In genomic region chr9:42573180-42573579, GRCm38 (mm10) we compare ENCODE assay signal across 8 mouse cellular contexts.
DNase-seq lines count a peak whose midpoint lies in the region; ATAC-seq and TF ChIP-seq lines count a peak whose summit lies in the region.

No protein-coding gene starts in this region.

- no peak for TF ChIP-seq EP300 in liver, postnatal 0 days (IDR thresholded peaks at IDR 0.05; ENCODE audit: low read depth)

- peak; percentile 77 for ATAC-seq in kidney, embryonic 16.5 days (ENCODE audit: low FRiP score, low TSS enrichment)
- ATAC-seq in liver, postnatal 0 days = no peak
- peak; percentile 76 for ATAC-seq in neural tube, embryonic 15.5 days (ENCODE audit: low FRiP score)

- no peak overlapping the region for H3K4me3 ChIP-seq in C2C12 (ENCODE audit: insufficient read depth, poor library complexity, severe bottlenecking)
- no peak overlapping the region for H3K4me3 ChIP-seq in kidney, embryonic 16.5 days (ENCODE audit: low read length)
- no peak overlapping the region for H3K4me3 ChIP-seq in liver, postnatal 0 days (ENCODE audit: low read depth, low read length)
- H3K4me3 ChIP-seq in neural tube, embryonic 15.5 days (replicated peaks) = no peak overlapping the region

- DNase-seq in adrenal gland, adult 8-10 months = peak; percentile 17
- DNase-seq in embryo, embryonic 11.5 days (ENCODE audit: low read depth, low spot score) = peak; percentile 57
- DNase-seq in heart, adult 9 months (ENCODE audit: low spot score in 2 of 2) = peak; percentile 3 to 4
- peak; percentile 64 for DNase-seq in liver, postnatal 0 days
- peak; percentile 48 for DNase-seq in thymus, postnatal 25 days

- H3K9ac ChIP-seq in kidney, embryonic 16.5 days (replicated peaks; ENCODE audit: low read length) = no peak overlapping the region
- no peak overlapping the region for H3K9ac ChIP-seq in liver, postnatal 0 days (replicated peaks)
- no peak overlapping the region for H3K9ac ChIP-seq in neural tube, embryonic 15.5 days (replicated peaks)

- H3K9me3 ChIP-seq in kidney, embryonic 16.5 days (ENCODE audit: low read length) = no peaks in the 10 kb centered on the region
- no peaks in the 10 kb centered on the region for H3K9me3 ChIP-seq in liver, postnatal 0 days (ENCODE audit: low read length)
- H3K9me3 ChIP-seq in neural tube, embryonic 15.5 days (replicated peaks) = no peaks in the 10 kb centered on the region

- H3K79me3 ChIP-seq in C2C12 (ENCODE audit: low read depth) = no peaks in the 10 kb centered on the region

- peaks cover 17% of the 10 kb centered on the region for H3K27me3 ChIP-seq in C2C12 (ENCODE audit: control insufficient read depth, insufficient read depth, insufficient read length)
- no peaks in the 10 kb centered on the region for H3K27me3 ChIP-seq in kidney, embryonic 16.5 days (ENCODE audit: insufficient read depth, low read length)
- H3K27me3 ChIP-seq in liver, postnatal 0 days (ENCODE audit: insufficient read depth, low read length) = no peaks in the 10 kb centered on the region
- no peaks in the 10 kb centered on the region for H3K27me3 ChIP-seq in neural tube, embryonic 15.5 days (replicated peaks)

- 4% methylated on average over 6 of the region's 6 CpGs for WGBS in kidney, embryonic 16.5 days
- WGBS in liver, postnatal 0 days (ENCODE audit: insufficient replicate concordance) = 16% methylated on average over 6 of the region's 6 CpGs
- WGBS in neural tube, embryonic 15.5 days = 9% methylated on average over 6 of the region's 6 CpGs

- no peak overlapping the region for H3ac ChIP-seq in C2C12 (ENCODE audit: control insufficient read depth, insufficient read length, low read depth)

- H3K4me2 ChIP-seq in kidney, embryonic 16.5 days (replicated peaks; ENCODE audit: low read depth, low read length) = no peak overlapping the region; the same call in 1 of the 2 replicates
- no peak overlapping the region for H3K4me2 ChIP-seq in liver, postnatal 0 days (ENCODE audit: low read depth, low read length)
- H3K4me2 ChIP-seq in neural tube, embryonic 15.5 days = peak overlapping the region; percentile 39

- no peaks in the 10 kb centered on the region for H3K79me2 ChIP-seq in C2C12 (ENCODE audit: control insufficient read depth, insufficient read depth)

- H3K4me1 ChIP-seq in kidney, embryonic 16.5 days (ENCODE audit: insufficient read depth, low read length) = 0 out of 2 replicates have a peak, but pooled peaks cover 3% of the 10 kb centered on the region
- no peaks in the 10 kb centered on the region for H3K4me1 ChIP-seq in liver, postnatal 0 days (ENCODE audit: insufficient read depth)
- peaks cover 24% of the 10 kb centered on the region for H3K4me1 ChIP-seq in neural tube, embryonic 15.5 days

- TF ChIP-seq CTCF in C2C12 (IDR thresholded peaks at IDR 0.05; ENCODE audit: control insufficient read depth, insufficient read depth, insufficient read length) = peak; percentile 1
- peak; percentile 80 for TF ChIP-seq CTCF in liver, postnatal 0 days (IDR thresholded peaks at IDR 0.05; ENCODE audit: low read depth)

- no peaks in the 10 kb centered on the region for H3K36me3 ChIP-seq in C2C12 (ENCODE audit: control insufficient read depth, insufficient read depth)
- H3K36me3 ChIP-seq in kidney, embryonic 16.5 days (ENCODE audit: insufficient read depth, low read length) = no peaks in the 10 kb centered on the region
- no peaks in the 10 kb centered on the region for H3K36me3 ChIP-seq in liver, postnatal 0 days (replicated peaks; ENCODE audit: insufficient read depth, low read length)
- no peaks in the 10 kb centered on the region for H3K36me3 ChIP-seq in neural tube, embryonic 15.5 days

- no peak overlapping the region for H3K27ac ChIP-seq in kidney, embryonic 16.5 days (ENCODE audit: low read length)
- H3K27ac ChIP-seq in liver, postnatal 0 days (ENCODE audit: low read depth) = no peak overlapping the region
- H3K27ac ChIP-seq in neural tube, embryonic 15.5 days (replicated peaks) = peak overlapping the region; percentile 45

TF ChIP-seq in C2C12, 6 proteins besides CTCF, POLR2A, EP300 and RAD21:
- no peak for TF ChIP-seq MYOG (IDR thresholded peaks at IDR 0.05; ENCODE audit: control insufficient read depth, extremely low read depth, insufficient read length)
- TF ChIP-seq CEBPB (IDR thresholded peaks at IDR 0.05; ENCODE audit: low read depth) = no peak
- TF ChIP-seq MAX (IDR thresholded peaks at IDR 0.05) = no peak
- no peak for TF ChIP-seq USF1 (IDR thresholded peaks at IDR 0.05; ENCODE audit: low read depth)
- TF ChIP-seq FOSL1 (IDR thresholded peaks at IDR 0.05; ENCODE audit: insufficient read depth, low read length, poor library complexity, severe bottlenecking) = no peak
- TF ChIP-seq MYOD1 (IDR thresholded peaks at IDR 0.05; ENCODE audit: control insufficient read depth, insufficient read length, low read depth) = no peak

Comparison
In these comparisons a context has a peak if more than half of its experiments do, and no peak if none do; other contexts are left out.
1. DNase-seq: peak in every context shown above with its lines; median percentile 64 in liver, postnatal 0 days; 57 in embryo, embryonic 11.5 days; 48 in thymus, postnatal 25 days; 17 in adrenal gland, adult 8-10 months; 4 in heart, adult 9 months.